Mouse (Mus musculus): ENCODE data around the gene Timp2.
"Not testable (repeated sequence)": the region's sequence is repeated elsewhere in the genome, so short reads cannot be mapped to it uniquely, and the experiment has no call there.

Gene Timp2

DNA sequence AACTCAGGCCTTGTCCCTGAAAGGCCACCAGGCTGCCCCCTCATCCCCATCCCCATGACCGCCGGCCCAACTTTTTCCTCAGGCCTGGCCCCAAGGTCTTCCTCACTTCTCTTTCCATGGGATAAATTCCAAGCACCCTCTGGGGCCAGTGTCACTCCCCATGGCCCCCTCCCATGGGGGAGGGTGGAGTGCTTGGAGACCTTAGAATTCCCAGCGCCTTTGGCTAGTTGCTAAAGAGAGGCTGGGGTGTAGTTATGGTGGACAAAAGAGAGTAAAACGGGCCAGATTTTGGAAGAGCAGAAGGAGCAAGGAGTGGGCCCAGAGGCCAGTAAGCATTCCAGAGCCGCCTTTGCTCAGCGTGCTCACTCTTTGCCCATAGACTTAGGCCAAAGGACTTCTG lies at the start of gene Timp2:
Timp2 (minus strand) TSS at position 101 of the 400 bp plus-strand sequence.
- no peak for DNase-seq (ENCODE audit: low read depth, low spot score)

DNA sequence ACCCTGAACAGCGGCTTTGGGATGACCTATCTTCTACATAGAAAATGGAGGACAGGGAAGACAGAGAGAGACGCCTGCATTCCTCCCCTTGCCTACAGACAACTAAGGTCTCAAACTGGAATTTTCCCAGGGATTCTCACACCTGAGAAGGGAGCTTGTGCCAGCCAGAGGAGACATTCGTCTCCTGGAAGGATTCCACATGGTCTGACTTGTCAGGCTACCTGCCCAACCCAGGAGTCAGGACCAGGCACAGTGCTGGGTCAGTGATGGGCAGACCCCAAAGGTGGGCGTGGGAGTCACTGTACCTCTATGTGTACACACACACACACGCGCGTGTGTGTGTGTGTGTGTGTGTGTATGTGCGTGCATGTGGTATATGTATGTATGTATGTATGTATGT lies 49.8 kb upstream of the Timp2 start:
- DNase-seq (ENCODE audit: low read depth, low spot score): no peak

GRCm38 (mm10) chr11:118403951-118404899 lies 48.7 kb upstream of the Timp2 start:
- DNase-seq (ENCODE audit: low read depth, low spot score): no peak

DNA sequence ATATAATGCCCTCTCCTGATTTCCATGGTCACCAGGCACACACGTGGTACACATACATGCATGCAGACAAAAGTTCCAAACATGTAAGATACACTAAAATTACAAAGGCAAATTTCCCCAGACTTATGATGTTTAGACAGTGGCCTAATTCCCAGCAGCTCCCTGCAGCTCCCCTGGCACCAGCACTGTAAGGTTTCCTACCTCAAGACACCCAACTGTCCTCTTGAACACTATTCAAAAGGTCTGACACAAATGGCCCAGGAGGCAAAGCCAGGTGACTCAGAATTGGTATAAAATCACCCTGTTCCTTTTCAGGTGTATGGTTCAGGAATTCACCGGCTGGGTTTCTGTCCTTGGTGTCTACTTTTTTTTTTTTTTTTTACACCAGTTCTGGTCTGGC lies 47.6 kb upstream of the Timp2 start:
- no peak for DNase-seq (ENCODE audit: low read depth, low spot score)

DNA sequence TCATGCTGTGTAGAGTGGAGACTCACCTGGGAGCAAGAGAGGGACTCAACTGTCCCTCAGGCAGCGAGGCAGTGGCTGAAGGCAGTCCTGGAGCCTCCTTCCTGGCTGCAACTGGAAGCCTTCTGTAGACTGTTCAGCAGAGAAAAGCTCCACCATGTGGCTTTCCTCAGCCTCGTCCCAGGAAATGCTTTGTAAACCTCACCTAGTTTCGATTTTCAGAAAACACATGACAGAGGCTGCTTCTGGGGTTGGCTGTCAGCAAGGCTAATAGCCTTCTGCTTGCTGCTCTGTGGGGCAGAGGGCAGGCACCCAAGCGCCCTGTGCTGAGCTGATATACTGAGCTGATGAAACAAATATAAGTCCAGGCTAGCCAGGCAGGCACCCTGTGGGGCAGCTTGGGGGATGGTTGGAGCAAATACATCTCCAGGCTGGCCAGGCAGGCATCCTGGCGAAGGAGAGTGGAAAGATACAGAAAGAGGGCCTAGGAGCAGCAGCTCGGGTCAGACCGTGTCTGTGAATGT lies 46.3 kb upstream of the Timp2 start, which contains the start of gene Lgals3bp:
Lgals3bp (minus strand) TSS at position 333 of the 521 bp plus-strand sequence.
- no peak for DNase-seq (ENCODE audit: low read depth, low spot score)

GRCm38 (mm10) chr11:118401195-118401594 lies 45.7 kb upstream of the Timp2 start:
- no peak for DNase-seq (ENCODE audit: low read depth, low spot score)

DNA sequence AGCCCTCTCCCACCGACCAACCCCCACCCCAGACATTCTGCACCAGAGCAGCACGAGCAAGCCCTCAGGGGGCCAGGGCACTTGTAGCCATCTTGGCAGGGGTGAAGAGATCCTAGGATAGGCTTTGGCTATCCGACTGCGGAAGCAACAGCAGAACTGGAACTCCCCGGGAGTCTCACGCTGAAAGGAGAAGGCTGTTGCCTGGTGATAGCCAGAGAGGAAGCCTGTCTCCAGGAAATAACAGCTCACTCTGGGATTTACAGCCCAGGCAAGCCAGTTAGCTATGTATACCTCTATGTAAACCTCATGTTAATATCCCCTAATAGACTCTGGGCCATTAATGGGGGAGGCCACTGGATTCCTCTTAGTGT lies 45.0 kb upstream of the Timp2 start:
- no peak for DNase-seq (ENCODE audit: low read depth, low spot score)

DNA sequence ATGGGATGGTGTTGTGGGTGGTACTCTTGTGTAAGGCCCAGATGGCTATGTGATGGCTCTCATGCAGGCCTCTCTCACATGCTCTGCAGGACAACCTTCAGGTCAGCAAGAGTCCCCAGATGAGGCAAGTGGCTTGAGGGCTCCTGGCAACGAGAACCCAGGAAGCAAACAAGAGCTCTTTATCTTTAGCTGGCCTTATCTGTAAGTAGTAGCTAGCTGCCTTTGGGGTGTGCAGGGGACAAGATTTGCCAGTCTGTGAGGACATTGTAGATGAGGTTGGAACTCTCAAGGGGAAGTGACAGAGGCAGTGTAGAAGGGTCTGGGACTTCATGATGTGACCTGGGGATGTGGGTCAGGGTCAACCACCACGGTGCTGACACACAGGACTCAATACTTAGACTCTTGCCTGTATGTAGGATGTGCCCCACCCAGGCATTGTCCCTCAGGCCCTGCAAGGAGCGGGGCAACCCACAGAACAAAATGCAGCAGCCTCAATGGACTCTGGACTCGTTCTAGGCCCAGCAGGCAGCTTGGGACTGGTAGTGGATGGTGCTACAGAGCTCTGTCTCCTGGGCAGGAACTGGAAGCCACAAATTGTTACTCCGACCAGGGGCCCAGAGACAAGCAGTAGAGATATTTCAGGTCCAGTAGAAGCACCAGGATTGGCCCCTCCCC lies 44.5 kb upstream of the Timp2 start:
- DNase-seq (ENCODE audit: low read depth, low spot score): no peak

- DNase-seq (ENCODE audit: low read depth, low spot score): no peak
Observed at GRCm38 (mm10) chr11:118397806-118398530, 42.4 kb upstream of the Timp2 start.

- DNase-seq (ENCODE audit: low read depth, low spot score): no peak
Observed at GRCm38 (mm10) chr11:118394538-118394937, 39.0 kb upstream of the Timp2 start.

DNA sequence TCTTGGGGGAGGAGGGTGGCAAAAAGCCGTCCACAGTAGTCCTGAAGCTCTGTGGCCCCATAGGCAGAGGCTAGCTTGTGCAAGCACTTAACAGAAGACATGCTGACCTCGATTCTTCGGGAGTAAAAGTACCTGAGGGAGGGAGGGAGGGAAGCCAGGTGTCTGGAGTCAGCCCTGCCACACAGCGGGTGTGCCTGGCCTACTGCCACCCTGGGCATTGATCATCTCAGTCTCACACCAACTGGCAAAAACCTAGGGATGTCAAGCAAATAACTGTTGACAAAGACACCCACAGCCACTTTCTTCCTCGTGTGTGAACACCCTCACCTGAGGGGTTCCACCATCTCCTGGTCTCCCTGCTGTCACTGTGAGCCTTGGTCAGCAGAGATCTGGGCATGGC lies 38.5 kb upstream of the Timp2 start:
- no peak for DNase-seq (ENCODE audit: low read depth, low spot score)

DNA sequence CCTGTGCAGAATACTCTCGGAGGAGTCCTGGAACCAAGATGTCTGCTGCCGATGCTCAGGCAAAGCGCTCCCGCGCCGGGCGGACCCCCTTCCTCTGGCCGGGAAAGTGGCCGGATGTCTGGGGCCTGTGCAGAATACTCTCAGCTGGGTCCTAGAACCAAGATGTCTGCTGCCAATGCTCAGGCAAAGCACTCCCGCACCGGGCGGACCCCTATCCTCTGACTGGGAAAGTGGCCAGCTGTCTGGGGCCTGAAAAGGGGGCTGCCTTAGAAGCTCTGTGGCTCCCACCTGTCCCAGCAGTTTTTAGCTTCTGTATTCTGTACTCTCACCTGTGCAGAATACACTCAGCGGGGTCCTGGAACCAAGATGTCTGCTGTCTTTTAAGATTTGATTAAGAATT lies 32.3 kb upstream of the Timp2 start:
- not testable (repeated sequence) for DNase-seq (ENCODE audit: low read depth, low spot score)

DNA sequence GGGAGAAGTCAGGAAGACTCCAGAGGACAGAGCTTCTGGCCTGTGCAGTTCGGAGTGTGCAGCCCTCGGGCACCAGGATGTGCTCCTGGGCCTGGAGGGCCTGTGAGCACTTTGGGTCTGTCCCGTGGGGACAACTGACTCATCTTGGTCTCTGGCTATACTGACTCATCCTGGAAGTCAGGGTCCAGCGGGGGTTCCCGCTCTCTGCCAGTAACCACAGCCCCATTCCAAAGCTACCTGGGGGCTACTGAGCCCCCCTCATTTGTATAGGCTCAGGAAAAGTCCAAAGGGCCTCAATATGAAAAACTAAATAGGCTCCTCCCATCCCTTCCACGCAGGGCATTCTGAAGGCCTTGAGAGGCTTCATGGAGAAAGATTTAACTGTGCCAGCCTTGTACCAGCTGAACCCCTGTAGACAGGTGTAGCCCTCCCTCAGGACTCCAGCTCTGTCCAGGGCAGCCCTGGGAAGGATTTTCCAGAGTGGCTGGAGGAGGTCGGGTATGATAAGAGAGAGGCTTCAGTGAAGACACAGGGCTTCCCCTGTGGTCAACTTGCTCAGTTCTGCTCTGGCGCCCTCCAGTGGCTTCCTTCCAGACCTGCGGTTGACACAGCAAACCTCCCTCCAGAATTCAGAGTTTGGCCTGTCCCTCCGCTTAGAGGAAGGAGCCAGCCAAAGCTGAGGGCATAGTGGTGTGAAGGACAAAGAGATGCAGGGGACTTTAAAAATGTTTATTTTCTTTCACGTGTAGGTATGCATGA lies 23.9 kb upstream of the Timp2 start:
- DNase-seq (ENCODE audit: low read depth, low spot score): peak; percentile 58

DNA sequence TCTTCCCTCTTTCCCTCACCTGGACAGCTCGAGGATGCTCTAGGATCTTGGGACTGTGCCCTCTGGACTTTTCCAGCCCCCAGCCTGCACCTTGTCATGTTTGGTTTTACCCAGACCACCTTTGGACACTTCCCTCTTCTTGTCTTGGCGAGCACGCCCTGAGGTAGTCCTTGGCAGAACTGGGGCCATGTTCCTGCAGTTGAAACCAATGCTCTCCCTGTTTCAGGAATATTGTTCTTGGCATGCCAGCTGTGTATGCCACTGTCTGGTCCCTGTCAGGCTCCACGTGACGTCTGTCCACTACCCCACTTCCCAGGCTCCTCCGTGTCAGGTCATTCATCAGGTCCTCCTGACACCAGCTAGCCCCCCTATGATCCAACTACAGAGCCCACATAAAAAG lies 23.1 kb upstream of the Timp2 start:
- no peak for DNase-seq (ENCODE audit: low read depth, low spot score)

DNA sequence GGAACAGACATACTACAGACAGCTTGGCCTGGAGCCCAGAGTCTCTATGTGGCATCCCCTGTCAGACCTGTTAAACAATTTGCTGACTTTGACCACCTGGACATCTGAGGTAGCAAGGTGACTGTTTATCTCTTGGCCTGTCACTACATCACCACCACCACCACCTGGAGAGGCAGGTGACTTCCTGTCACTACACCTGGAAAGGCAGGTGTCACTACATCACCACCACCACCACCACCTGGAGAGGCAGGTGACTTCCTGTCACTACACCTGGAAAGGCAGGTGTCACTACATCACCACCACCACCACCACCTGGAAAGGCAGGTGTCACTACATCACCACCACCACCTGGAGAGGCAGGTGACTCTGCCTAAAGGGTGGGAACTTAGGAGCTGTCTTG lies 20.8 kb upstream of the Timp2 start:
- DNase-seq (ENCODE audit: low read depth, low spot score): not testable (repeated sequence)

GRCm38 (mm10) chr11:118375881-118376280 lies 20.3 kb upstream of the Timp2 start:
- DNase-seq (ENCODE audit: low read depth, low spot score): no peak

DNA sequence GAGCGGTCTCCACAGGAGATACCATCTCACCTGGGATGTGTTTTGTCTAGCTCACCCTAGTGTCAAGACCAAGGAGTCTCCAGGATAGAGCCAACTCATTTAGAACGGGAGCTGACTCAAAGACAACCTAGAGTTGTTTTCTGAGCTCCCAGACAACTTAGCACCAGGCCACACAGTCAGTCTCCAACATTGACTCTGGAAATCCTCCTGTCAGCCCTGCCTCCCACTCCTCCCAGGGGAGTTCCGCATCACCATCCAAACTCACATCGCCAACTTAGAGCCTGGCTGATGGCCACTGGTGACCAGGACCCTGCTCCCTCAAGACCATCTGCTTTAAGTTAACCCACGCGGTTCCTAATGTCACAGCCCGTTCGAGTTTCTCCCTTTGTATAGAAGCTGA lies 19.9 kb upstream of the Timp2 start:
- DNase-seq (ENCODE audit: low read depth, low spot score): no peak

- DNase-seq (ENCODE audit: low read depth, low spot score): no peak
Observed at GRCm38 (mm10) chr11:118375006-118375405, 19.5 kb upstream of the Timp2 start.

DNA sequence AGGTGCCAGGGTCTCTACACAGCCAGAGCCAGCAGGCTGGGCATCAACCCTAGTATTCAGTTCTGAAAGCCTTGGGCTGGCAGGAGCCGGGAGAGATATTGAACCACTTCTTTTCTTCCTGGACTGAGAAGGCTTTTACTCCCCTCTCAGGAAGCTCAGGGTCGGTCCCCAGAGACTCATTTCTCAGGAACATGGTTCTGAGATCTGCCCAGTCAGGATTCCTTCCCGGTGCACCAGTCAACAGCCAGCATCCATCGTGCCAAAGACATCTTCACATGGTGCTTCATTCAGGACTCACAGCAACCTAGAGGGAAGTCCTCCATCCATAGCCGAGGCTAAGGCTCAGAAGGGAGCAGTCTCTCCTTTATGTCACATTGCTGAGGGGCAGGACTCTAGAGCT lies 19.0 kb upstream of the Timp2 start:
- no peak for DNase-seq (ENCODE audit: low read depth, low spot score)

- DNase-seq (ENCODE audit: low read depth, low spot score): no peak
Observed at GRCm38 (mm10) chr11:118372641-118373040, 17.1 kb upstream of the Timp2 start.

DNA sequence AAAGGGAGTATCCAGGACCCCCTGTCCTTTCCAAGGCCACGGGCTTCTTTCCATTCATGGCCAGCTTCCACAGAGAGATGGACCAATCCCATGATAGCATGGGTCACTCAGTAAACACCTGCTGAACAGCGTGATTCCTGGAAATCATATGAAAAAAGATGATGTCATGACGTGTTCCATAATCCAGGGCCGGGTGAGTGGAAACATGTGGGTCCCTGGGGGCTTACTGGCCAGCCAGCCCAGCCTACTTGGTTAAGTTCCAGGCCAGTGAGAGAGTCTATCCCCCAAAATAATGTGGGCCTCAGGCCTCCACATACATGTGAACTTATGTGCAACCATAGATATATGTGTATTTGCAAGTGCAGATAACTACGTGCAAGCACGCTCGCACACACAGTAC lies 16.3 kb upstream of the Timp2 start:
- no peak for DNase-seq (ENCODE audit: low read depth, low spot score)

Measured in retina, postnatal 7 days (tissue).